Mouse (Mus musculus) spleen, postnatal 36 days (tissue): ENCODE measurements around the gene Id3.

Experiments
- DNase-seq, 2 experiments: peaks; one replicate each; pipeline ENCODE4 v3.0.0; 2022; ENCODE audit warnings: low spot score in 2 of 2, mixed read lengths in 1 of 2

The Id3 gene

DNA sequence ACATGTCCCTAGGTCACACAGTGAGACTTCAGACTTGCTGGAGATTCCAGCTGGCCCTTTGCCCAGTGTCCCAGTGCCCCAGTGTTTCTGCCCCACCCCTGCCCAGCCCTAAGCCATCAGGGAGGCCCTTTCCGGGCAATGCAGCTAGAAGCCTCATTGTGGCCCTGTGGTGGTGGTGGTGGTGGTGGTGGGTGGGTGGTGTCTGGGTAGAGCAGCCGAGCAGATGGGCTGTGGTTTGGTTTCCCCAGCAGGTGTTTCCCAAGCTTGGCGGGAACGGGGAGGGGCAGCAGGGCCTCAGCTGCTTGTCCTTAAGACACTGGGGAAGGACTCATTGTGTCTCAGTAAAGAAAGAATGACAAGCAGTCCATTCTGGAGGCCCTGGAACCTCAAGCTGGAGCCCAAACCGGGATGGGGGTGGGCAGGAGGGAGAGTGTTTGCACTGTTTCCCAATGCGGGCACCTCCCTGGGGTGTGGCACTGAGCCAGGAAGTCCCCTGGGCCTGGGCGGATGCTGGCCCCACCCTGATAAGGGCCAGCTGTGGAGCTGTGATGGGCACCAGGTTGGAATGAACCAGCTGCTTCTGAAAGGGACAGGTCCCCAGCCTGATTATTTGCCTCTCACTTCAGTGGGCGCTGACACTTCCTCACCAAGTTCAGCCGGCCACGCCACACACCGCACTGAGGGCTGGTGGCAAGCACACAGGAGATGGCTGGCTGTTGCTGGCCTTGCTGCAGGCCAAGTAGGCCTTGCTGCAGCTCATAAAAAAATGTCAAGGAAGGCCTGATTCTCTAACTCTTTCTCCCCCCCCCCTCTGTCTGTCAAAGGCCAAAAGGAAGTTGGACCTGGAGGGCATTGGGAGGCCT is 34.5 kb downstream of the Id3 start:
- peak; percentile 89 to 93 for DNase-seq

DNA sequence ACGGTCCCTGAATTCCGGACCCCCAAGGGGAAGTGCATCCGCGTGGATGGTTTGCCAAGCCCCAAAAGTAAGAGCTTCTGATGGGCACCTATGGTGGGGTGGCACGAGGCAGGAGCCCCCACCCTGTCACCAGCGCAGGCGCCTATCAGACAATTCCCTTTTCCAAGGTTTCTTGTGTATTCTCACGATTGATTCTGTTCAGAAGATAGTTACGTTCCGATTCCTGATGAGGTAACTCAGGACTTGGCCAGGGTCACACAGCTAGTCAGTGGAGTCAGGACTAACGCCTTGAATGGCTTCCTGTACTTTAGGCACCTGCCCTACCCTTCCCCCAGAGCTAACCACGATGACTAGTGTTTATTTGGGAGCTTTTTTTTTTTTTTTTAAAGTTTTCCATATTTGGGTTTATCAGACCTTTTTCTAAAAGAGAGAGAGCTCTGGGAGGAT is 35.2 kb downstream of the Id3 start:
- DNase-seq, result peak in 1 of 2 experiments; percentile 65

- peak in 1 of 2 experiments; percentile 59 for DNase-seq
These were observed 36.2 kb downstream of the Id3 start for GRCm38 (mm10) chr4:136179456-136179855.

DNA sequence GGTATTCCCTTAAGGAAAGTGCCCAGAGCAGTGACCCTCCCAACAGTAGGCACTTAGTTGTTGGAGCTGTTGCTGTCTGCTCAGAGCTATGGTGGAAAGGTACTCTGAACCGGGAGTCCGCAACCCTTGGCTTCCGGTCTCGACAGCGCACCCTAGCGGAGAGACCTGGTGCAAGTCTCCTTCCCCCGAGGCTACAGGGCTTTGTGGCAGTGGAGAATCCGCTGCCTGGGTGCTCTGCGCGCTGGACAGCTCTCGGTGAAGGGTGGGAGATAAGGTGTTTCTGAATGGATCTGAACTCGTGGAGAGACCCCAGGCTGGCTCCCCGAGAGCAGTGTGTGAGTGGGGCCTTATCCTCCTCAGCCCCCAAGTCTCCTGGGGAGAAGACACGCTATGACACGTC is 36.7 kb downstream of the Id3 start:
- peak; percentile 92 to 94 for DNase-seq

DNA sequence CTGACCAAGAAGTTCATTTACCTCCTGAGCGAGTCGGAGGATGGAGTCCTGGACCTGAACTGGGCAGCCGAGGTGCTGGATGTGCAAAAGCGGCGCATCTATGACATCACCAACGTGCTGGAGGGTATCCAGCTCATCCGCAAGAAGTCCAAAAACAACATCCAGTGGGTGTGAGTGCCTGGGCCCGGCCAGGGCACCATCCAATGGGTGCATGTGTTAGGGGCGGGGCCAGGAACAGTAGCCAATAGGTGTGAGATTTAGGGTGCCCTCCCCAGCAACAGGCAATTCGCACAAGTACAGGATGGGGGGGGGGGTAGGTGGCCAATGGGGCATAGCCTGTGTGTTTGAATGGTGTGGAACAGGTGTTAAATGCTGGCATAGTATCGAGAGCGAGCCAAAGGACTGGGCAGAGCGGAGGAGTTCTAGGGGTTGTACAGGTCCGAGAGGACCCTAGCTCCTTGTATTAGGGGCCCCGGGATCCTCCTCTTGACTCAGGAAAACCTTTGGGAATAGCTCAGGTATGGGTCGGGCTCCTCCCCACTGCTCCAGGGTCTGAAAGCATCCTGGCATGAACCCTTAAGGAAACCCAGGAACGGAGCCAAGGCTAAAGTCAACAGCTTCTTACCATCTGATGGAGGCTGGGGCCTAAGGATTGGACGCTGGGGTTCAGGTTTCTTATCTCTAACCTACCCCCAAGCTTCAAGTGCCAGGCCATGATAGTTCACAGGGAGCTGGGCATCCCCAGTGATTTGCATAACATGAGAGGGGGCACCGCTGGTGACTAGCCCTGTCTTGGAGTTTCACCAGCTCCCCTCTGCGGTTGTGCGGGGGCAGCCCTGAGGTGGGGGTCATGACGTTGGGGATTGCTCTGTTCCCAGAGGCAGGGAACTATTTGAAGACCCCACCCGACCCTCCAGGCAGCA is 37.4 kb downstream of the Id3 start:
- DNase-seq, result peak; percentile 95 to 96

DNA sequence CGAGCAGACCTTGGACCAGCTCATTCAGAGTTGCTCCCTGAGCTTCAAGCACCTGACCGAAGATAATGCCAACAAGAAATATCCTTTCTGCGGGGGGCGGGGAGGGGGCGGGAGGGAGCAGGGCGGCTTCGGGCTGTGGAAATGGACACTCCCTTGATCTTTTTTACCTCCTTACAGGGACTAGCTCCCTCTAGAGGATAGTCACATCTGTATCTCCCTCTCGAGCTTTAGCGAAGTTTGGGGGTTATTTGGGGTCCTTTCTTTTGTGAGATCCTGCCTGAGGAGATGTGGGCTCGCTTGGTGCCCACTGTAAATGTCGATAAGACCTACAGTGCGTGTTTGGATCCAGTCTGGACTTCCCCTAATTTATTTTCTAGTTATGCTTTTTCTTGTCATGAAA is 38.1 kb downstream of the Id3 start:
- no peak for DNase-seq

GRCm38 (mm10) chr4:136185375-136185774 is 42.1 kb downstream of the Id3 start:
- peak in 1 of 2 experiments; percentile 43 for DNase-seq

DNA sequence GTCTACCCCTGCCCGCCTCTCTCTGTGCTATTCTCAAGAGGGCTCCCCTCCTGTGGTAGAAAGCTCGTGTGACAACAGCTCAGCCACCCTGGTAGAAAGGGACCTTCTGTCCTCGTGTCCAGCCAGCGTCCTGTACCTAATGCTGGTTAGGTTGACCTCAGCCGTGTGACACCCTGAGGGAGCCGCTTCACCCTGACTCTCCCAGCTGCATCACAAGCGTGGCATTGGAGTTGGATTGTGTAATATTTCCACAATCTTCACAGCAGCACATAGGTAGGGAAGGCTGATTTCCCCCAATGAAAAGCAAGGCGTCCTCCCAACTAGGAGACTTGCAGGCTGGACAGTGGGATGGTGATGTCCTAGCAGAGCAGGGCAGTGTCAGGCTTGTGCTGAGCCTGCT is 43.0 kb downstream of the Id3 start:
- DNase-seq, result no peak

DNA sequence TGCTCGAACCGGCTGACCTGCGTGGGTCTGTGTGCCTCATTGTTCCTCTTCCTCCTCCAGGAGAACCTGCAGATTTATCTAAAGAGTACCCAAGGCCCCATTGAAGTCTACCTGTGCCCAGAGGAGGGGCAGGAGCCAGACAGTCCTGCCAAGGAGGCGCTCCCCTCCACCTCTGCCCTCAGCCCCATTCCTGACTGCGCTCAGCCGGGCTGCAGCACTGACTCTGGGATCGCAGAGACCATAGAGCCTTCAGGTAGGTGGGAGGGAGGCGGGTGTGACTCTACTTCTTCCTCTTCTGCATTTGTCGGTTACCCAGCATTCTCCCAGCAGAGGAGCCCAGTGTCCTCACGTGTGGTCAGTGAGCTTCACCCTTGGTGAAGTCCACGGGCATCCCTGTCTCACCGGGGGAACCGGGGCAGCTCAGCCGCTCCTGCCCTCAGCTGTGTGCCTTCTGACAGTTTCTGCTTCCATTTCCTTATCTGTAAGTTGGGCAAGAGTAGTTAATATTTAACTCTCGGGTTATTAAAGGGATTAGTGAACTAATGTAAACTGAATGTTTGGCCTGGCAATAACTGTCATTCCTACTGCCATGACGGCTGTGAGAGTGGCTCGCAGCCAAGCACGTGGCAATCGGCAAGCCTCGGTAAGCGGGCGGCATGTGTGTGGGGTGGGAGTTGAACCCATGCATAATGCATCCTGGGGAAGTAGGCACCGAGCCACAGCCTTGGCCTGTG is 43.6 kb downstream of the Id3 start:
- DNase-seq, result no peak

DNA sequence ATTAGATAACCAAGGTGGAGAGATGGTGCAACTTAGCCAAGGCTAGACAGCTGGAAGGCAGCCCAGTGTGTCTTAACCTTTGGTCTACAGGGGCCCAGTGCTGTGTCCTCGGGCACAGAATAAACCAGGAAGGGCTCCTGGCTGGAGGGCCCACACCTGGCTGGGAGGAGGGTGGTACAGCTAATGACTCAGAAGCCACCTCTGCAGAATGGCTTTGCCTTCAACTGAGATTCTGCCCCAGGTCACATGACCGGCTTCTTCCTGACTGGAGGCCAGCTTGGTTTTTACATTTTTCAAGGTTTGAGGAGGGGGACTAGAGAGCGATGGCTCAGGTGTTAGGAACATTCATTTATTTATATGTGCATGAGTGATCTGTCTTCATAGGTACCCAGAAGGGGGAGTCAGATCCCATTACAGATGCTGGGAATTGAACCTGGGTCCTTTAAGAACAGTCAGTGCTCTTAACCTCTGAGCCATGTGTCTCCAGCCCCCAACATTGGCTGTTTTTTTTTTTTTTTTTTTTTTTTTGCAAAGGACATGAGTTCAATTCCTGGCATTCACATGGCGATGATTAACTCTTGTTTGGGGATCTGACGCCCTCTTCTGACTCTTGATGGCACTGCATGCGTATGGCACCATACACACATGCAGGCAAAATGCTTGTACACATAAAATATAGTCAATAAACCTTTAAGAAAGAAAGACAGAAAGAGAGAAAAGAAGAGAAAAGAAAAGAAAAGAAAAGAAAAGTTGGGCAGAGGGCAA is 45.9 kb downstream of the Id3 start:
- DNase-seq, result no peak

DNA sequence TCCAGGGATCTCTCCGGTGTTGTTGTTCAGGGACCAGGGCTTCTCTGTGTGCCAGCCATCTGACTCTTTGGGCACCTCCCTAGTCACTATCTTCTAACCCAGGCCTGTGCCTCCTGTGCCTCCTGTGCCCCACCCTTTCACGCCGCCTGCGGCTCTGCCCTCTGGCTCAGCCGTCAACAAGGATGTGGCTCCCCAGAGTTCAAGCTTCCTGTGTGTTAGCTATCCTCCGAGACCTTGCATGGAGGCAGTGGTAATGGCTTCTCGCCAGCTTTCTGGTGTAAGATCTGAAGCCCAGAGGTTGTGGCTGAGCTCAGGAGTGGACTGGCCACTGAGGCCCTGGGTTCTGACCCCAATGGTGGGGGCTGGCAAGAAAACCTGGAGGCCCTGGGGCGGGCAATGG is 46.6 kb downstream of the Id3 start:
- DNase-seq, result peak; percentile 79 to 84

DNA sequence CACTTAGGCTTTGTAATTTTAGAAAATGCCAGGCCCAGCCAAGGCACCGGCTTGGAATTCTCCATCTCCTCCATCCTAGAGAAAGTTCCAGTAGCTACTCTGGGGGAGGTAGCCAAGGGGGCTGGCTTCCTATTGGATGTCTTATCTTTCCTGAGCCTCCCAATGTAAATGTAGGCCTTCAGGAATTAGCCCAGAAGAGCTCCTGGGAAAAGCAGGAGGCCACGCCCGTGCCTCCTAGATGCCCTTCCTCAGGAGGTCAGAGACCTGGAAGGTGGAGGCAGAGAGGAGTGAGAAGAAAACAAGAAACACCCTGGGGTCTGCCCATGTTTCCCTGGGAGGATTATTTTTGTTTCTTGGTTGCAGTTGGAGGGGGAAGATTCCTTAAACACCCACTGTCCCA is 50.3 kb downstream of the Id3 start:
- DNase-seq, result no peak

DNA sequence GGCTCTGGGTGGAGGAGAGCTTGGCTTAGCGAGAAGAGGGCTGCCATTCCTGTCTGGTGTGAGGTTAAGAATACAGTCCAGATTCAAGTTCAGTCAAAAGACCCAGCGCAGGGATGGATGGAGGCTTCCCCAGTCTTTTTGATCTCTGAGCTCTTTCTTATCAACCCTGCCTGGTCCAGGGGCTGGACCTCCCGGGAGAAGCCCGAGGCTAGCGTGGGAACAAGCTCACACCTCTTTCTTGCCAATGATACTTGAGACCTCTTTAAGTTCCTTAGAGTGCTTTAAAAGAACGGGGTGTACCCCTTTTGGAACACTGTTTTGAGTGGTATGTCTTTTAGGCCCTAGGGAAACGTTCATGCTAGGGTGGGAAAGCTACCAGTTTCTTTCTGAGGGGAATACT is 51.7 kb downstream of the Id3 start:
- DNase-seq, result no peak
